Mouse (Mus musculus) T-helper 2 cell (primary cell): ENCODE measurements around the gene Ugt1a6a.

ENCODE experiments used
- in situ Hi-C: fragments of 300-600 bp; cut with MboI, MseI; formaldehyde crosslinking; loops from one replicate; pipeline ENCODE4 v1.15.1; 2025; ENCODE audit warnings: high pct_unique_total_duplicates

Ugt1a6a gene

DNA sequence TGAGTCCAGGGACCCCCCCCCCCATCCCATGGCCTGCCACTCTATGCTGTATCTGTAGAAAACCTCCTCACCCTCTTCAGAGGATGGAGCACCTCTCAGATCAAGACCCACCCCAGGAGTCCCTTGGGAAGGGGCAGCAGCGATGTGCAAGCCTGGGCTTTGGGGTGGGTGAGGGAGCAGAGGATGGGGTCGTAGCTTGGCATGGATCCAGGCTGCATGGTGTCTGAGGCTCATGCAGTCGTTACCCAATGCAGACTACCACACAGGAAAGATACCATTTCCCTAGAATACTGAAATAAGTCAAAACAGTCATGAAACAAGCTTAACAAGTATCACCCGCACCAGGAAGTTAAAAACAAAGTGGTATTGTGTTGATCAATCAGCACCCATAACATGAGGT is 114.0 kb downstream of the Ugt1a6a start:
- in situ Hi-C loops: no loop called here

DNA sequence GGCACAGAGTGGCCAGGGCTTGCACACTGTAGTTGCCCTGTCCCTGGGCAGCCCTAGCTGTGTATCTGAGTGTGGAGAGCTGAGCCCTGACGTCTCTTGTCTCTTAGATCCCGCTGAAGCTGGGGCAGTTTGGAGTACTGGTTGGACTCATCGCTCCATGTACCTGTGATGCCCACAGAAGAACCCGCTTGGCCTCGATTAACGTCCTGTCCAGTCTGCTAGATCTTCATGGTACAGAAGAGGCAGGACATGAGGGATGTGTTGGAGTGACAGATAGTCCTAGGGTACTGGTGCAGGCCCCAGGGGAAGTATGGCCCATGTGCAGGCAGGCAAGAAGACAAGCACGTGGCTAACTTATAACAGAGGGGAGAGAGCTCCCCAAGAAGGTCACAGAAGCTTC is 115.0 kb downstream of the Ugt1a6a start:
- in situ Hi-C loops: no loop called here

DNA sequence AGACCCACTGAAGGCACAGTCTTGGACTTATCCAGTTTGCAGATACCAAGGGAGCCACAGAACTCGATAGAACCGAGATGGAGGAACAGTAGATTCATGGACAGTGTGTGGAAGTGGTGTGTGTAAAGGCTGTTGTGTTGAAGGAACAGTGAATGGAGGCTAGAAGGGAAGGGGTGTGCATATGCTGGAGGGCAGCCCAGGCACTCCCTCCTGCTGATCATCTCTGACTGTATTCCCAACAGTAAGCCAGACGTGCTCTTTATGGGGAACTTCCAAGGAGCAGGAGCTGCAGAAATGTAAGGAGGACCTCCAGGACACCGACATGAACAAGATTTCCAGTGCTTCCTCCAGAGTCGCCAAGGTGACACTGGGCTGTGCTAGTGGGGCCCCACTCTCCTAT is 115.4 kb downstream of the Ugt1a6a start:
- in situ Hi-C loops: no loop called here

DNA sequence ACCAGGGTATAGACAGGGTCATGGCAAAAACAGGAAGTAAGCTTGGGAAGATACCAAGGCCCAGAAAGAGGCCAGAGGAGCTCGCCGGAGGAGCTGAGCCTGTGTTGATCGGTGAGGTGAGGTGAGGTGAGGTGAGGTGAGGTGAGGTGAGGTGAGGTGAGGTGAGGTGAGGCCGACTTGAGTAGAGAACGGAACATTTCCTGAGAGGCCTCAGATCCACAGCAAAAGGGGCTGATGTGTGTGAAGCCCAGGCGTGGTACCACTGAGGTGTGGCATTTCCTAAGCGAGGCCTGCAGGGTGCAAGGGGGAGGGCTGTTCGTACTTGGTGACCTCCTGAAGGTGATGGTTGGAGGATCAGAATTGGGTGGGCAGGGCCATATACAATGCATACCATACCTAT is 118.5 kb downstream of the Ugt1a6a start:
- in situ Hi-C loops: no loop called here

DNA sequence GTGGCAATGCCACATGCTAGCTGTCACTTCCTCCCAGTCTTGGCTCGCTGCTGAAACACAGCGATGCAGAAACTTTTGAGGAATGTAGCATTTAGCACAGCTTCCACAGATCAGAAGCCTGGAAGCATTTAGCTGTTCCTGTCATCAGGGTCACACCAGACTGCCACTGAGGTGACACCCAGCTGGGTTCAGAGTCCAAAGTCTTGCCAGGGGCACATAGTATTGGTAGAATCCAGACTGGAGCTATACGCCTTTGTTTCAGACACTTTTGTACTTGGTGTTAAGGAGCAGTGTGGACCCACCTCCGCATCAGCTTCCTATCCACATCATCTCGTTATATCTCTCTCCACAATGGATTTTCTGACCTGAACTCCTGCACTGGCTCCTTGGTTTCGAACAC is 118.9 kb downstream of the Ugt1a6a start:
- in situ Hi-C loops: no loop called here

DNA sequence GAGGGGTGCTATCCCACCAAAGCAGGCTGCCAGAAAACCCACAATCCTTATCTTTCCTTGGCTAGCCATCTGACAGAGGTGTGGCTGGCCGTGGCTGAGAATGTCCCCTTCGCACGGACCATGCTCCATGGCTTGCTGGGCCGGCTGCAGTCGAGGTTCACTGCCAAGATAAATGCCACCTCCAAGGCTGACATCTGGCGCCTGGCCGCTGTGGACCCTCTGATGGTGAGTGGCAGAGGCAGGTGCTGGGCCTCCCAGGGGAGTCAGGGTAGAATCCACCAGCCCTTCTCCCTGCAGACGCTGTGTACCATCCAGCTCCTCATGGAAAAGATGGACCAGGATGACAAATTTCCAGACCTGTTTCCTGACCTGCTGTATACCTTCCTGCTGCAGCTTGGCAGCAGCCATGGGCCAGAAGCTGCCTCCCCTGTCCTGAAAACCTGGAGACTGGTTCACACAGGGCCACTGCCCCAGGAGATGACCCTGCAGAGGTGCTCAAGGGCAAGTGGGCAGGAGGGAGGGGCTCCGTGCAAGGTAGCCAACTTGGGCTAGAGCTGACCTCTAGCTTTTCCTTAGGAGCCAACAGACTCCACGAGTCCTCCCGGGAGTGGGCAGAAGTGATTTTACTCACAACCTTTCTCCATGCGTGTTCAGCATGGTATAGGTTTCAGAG is 120.3 kb downstream of the Ugt1a6a start:
- in situ Hi-C loops: no loop called here

DNA sequence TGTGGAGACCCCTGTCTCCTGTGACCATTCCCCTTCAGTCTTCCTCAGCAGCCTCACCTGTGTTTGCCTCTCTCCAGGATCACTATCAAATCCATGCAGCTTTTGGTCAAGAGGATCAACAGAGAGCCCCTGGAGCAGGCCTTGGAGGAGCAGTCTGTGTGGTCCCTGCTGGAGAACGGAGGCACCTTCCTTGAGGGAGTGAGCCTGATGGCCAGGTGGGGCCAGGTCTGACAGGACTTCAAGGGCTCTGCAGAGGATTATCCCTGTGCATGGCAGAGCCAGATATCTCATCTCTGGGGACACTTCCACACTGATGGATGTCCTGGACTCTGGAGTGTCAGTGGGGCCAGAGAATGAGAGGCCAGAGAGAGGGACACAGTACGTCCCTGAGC is 120.9 kb downstream of the Ugt1a6a start:
- in situ Hi-C loops: no loop called here

DNA sequence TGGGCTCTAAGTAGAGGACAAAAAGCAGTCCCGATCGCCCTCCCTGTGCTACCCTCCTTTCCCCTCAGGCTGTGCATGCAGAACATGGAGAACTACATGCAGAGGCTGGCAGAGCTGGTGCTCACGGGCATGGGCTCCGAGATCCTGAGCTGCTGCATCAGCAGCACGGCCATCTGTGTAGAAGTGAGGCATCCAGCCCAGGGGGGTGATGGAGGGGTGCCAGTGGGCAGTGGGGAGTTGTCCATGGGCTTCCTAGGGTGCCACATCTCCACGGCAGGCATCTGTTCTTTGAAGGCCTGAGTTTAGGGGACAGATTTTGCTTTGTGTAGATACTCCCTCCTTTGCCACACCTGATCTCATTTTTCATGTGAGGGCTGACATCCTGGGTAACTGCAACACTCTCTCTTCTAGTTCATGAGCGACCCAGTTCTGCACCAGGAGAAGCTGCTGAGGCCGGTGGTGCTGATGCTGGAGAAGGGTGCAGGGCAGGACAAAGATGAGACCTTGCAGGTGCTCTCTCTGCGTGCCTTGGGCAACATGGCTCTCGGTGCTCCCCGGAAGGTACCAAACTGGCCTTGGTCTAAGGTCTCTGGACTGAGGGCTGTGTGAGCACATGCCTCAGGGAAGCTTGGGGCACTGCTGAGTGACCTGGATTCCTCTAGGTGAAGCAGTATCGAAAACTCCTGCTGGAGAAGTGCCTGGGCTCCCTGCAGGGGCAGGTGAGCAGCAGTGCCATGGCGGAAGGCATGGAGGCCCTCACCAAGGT is 121.6 kb downstream of the Ugt1a6a start:
- in situ Hi-C loops: no loop called here

DNA sequence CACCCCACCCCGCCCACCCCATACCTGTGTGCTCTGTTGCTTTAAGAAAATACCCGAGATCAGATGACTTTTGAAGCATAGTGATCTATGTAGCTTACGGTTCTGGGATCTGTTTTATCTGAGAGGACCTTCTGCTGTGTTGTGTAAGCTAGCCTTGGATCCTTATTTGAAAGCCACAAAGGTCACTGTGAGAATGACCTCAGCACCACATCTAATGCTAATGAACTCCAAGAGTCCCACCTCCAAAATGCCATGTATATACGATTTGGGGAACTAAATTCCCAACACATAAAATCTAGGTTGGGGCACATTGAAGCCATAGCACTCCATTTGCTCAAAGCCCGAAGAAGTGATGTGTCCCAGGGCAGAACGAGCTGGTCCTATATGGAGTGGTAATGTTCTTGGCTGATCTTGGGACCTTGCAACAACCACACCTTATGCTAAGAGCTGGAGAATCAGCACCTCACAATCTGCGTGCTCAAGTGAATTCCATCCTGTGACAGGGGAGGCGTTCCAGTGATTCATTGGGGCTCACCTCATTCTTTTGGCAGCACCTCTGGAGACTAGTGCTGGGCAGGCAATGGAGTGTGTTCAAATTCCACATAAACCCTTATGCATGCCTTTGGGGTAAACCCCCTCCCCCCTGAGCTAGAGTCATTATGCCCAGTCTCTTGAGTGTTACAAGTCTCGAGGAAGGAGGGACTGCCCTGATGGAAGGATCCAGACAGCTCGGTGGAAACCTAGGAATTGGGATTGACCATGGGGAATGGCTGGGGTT is 122.5 kb downstream of the Ugt1a6a start:
- in situ Hi-C loops: no loop called here

DNA sequence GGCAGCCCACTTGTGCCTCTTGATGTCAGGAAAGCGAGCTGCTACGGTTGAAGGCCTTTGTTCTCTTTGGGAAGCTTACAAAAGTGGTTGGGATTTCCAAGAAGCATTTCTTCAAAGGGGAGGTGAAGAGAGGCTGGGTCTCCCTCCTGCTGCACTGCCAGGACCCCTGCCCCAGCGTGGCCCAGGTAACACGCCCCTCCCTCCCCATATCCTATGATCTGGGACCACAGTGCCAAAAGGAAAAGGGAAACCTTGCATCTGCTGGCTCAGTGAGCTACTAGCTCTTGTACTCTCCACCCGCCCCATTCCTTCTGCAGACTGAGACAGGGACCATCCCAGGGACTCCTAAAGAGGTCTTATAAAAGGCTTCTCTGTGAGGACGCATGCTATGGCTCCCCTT is 123.1 kb downstream of the Ugt1a6a start:
- in situ Hi-C loops: no loop called here

DNA sequence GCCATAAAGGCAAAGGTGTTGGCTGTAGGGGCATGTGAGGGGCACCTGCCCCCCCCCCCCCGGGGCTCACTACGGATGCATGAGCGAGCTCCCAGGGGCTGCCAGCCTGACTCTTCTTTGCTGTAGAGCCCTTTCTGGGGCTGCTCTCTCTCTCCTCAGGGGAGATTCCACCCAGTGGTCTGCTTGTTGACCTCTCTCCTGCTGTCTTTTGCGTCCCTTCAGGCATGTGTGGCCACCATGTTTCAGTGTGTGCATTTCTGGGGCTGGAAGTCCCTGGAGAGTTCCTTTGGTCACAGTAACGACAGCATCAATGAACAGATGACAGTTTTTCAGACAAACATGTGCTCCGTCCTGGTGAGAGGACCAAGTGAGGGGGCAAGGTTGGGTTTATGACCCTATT is 123.8 kb downstream of the Ugt1a6a start:
- in situ Hi-C loops: no loop called here

DNA sequence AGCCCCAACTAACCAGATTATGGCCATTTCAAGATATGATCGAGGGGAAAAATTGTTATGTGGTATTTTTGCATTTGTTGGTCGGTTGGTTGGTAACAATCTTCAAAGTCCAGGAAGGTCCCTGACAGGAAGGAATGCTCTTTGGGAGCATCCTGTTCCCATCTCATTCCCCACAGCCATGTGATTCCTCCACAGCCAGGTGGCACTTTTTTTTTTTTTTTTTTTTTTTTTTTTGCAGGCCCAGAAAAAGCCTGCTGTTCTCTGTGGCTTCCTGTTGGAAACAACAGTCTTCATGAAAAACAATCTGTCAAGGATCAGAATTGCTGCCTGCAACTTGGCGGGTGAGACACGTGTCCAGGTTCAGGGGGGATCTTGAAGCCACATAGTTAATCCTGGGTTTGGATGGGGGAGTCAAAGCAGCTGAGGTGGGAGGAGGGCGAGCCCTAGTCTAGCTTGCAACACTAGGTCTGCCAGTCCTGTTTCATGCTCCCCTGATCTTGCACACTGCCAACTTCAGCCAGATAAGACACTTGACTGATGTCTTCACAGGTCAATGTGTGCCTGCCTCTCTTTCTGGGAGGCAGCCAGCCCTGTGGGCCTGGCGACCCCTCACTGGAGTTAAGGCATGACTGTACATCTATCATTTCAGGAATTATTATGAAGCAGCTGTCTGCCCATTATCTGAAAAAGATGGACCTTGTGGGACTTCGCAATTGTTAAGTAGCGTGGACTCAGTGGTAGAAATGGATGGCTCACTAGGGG is 124.5 kb downstream of the Ugt1a6a start:
- in situ Hi-C loops: no loop called here

DNA sequence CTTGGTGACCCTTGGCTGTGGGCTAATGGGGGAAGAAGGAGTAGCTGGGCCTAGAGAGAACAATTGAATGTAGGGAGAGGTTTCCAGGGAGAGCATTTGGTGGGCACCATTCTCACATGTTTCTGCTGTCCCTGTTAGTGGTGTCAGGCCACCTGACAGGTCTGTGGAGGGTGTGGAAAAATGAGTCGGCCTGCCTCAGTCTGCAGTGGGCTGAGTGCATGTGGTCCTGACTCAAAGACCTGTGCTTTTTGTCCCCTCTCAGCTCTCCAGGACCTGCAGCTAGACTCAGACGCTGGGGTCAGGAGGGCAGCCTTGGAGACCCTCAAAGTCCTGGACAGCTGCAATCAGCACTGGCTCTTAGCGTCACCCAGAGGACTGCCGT is 125.0 kb downstream of the Ugt1a6a start:
- in situ Hi-C loops: loop anchor here (10.0 kb wide), 1 partner anchor 705 kb away; no protein-coding TSS in a partner anchor

DNA sequence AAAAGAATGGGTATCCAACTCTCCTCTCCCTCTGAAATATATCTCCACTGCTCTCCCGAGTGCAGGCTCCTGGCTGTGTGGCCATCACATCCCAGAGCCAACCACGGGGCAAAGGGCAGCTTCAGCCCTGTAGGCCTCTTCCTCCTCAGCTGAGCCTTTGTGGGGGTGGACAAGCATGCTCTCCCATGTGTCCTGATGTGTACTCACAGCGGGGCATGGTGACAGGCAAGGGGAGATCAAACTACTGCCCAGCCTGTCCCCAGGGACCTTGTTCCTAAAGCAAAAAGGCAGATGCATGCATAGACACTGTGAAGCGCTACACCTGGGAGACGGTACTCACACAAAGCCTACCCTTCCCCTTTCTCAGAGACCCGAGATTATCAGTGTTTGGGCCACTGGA is 125.5 kb downstream of the Ugt1a6a start:
- in situ Hi-C loops: loop anchor here (10.0 kb wide), 1 partner anchor 705 kb away; no protein-coding TSS in a partner anchor

DNA sequence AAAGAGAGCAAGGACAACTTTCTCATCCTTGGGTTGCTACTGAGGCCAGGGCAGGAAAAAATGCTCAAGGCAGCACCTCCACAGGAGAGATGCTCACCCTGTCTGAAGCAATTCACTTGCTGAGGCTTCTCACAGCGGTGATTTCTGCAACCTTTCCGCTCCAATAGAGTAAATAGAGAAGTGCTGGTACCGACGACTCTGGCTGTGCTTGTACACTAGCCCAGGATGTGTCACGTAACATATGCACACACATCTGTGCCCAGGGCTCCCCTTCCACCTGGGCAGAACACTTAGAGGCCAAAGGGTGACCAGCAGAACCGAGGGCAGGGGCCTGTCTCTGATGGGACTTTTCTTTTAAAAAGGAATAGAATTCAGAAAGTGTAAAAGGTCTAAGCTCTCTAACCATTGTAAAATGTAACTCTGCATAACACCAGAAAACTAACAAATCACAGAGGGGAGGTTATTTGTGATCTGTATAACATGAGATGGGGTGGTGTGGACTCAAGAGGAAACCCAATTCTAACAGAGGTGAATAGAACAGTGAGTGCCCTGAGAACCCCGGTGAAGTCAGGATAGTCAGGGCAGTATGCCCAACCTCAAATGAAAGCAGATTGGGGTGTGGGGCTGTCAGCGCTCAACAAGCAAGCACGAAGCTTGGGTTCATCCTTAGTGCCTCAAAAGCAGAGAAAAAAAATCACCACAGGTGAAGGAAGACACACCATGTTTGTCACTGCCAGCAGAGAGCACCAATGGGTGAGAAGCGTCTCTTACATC is 126.2 kb downstream of the Ugt1a6a start:
- in situ Hi-C loops: loop anchor here (10.0 kb wide), 1 partner anchor 706 kb away; no protein-coding TSS in a partner anchor

DNA sequence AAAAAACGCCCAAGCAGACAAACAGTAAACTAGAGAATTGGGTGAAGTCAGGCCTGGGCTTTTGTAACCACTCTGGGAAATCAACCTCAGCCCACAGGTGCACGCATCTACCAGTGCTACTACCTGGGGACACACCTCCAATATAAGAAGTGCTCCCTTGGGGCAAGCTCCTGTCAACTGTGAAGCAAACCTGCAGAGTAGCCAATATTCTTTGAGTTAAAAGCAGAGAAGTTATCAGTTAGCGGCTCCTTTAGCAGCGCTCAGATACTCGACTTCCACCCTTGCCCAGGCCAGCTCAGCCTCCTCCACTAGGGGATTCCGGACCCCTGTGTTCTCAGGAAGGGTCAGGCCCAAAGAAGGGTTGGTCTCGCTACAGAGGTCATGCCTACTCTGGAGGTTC is 127.1 kb downstream of the Ugt1a6a start:
- in situ Hi-C loops: loop anchor here (10.0 kb wide), 1 partner anchor 707 kb away; no protein-coding TSS in a partner anchor

DNA sequence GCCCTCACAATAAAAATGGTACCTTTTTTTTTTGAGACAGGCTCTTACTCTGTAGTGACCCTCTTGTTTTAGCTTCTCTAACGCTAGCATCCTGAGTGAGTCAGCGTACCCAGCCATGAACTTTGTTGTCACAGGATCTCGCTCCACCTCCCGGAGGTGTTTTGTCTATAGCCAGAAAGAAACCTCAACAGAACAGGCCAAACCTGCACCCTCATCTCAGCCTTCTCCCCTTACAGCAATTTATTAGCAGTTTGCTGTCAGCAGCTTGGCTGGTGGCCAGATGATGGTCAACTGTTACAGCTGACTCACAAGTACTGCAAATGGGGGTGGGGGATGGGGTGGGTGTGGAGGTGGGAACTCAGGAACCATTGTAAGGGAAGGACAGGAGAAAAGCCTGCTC is 127.6 kb downstream of the Ugt1a6a start:
- in situ Hi-C loops: loop anchor here (10.0 kb wide), 1 partner anchor 707 kb away; no protein-coding TSS in a partner anchor

DNA sequence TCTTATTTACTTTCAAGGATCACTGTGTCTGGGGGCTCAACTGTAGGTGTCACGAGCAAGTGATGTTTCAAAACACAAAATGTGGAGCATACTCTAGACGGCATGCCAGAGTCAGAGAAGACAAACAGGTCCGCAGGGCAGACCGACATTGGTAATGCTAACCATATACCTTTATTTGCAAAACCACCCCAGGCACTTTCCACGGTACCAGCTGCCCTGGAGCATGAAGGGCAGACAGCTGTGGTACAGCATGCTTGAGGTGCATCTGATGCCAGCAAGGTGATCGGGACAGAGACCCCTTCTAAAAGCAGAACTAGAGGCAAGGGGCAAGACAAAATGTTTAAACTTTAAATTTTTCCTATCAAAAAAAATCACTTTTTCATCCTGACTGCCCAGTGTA is 128.4 kb downstream of the Ugt1a6a start:
- in situ Hi-C loops: loop anchor here (10.0 kb wide), 1 partner anchor 708 kb away; no protein-coding TSS in a partner anchor

DNA sequence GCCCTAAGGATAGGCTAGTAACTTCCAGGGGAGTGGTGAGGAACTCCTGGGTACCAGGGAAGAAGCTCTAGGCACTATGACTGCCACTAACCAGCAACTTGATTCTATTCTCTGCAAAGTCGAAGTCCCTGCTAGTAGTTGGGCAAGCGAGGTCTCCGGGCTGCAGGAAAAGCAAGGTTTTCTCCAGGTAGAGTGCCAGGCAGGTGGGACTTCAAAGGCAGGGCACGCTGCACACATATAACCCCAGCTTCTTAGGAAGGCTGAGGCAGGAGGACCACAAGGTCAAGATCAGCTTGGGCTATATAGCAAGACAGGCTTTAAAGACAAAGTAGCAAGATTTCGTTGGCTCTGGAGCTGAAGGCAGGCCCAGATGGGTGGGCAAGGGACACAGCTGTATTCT is 129.2 kb downstream of the Ugt1a6a start:
- in situ Hi-C loops: loop anchor here (10.0 kb wide), 1 partner anchor 709 kb away; no protein-coding TSS in a partner anchor

DNA sequence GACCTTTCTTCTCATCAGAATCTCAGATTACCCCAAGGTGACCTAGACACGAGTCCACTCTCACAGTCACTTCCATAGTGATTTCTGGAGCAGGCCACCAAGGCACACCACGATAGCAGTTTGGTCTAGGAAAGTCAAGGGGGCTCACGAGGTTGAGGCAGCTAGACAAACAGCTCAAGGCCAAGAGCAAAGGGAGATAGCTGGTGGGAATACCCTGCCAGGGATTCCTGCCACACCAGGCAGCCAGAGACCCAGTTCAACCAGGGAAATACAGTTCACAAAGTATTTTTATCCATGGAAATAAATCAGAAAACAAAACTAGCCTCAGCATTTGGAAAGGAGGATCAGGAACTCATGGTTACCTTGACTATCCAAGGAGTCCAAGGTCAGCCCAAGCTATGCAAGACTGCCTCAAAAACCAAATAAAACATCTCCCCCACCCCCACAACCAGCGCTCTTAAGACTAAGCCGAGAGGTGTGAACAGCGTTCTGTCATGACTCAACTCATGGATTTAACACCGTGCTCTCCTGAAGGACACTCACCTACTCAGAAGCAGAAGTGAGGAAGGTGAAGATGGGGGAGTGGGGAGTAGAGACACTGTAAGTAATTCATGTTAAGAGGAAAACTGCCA is 129.7 kb downstream of the Ugt1a6a start:
- in situ Hi-C loops: loop anchor here (10.0 kb wide), 1 partner anchor 710 kb away; no protein-coding TSS in a partner anchor
